Mouse (Mus musculus) heart, adult 2 months (tissue): ENCODE data around the gene Pramel6.

Source experiments
- CTCF ChIP-seq: fragments of 200-600 bp; IDR thresholded peaks from 2 replicates; pipeline ENCODE4 v1.8.1; 2022; ENCODE audit warnings: antibody characterized with exemption, mild to moderate bottlenecking, moderate library complexity
- EP300 ChIP-seq: fragments of 200-500 bp; IDR thresholded peaks from 2 replicates; pipeline ENCODE4 v1.6.1; 2011; ENCODE audit warnings: low read depth, low read length, control low read depth; ENCODE audit not compliant: insufficient read depth

GRCm38 (mm10) chr2:87506265-87506664, at the start of gene Pramel6:
- no peak for TF ChIP-seq CTCF
- no peak for TF ChIP-seq EP300
